Mouse (Mus musculus) midbrain, embryonic 14.5 days (tissue): ENCODE measurements around the gene Fam98c. TPM values are rescaled to one million over a fixed set of nuclear protein-coding genes. Genes with fewer than 3 reads are reported as not detected.
A peak's percentile ranks its signal among the peaks of the same experiment; 100 is the strongest.

Source experiments
- ATAC-seq: fragments of 200-750 bp; cut with Nextera tagmentation; 2 replicates; pipeline ENCODE4 v1.8.0; 2017; ENCODE audit warnings: moderate number of reproducible peaks, moderate library complexity; ENCODE audit not compliant: low FRiP score, low TSS enrichment
- DNase-seq: peaks from one replicate; pipeline ENCODE4 v3.0.0-alpha.2; 2015
- H3K27ac ChIP-seq: fragments of 300-500 bp; sonication (generic); replicated peaks from 2 replicates; pipeline ENCODE4 v1.5.1; 2014; ENCODE audit warnings: mild to moderate bottlenecking, low read depth, low read length, moderate library complexity
- H3K27me3 ChIP-seq: fragments of 300-500 bp; sonication (generic); 2 replicates; pipeline ENCODE4 v1.6.1; 2014; ENCODE audit warnings: low read length, control low read depth, mixed read lengths; ENCODE audit not compliant: control insufficient read depth, insufficient read depth
- H3K36me3 ChIP-seq: fragments of 300-500 bp; sonication (generic); 2 replicates; pipeline ENCODE4 v1.6.1; 2014; ENCODE audit warnings: low read length, control low read depth; ENCODE audit not compliant: control insufficient read depth, insufficient read depth
- H3K4me1 ChIP-seq: fragments of 300-500 bp; sonication (generic); 2 replicates; pipeline ENCODE4 v1.6.1; 2014; ENCODE audit warnings: mild to moderate bottlenecking, antibody characterized with exemption, low read length, control low read depth; ENCODE audit not compliant: control insufficient read depth, insufficient read depth
- H3K4me2 ChIP-seq: fragments of 300-500 bp; sonication (generic); 2 replicates; pipeline ENCODE4 v1.6.1; 2014; ENCODE audit warnings: mild to moderate bottlenecking, low read length, moderate library complexity
- H3K4me3 ChIP-seq: fragments of 300-500 bp; sonication (generic); replicated peaks from 2 replicates; pipeline ENCODE4 v1.5.1; 2014; ENCODE audit warnings: low read depth, low read length
- H3K9ac ChIP-seq: fragments of 300-500 bp; sonication (generic); replicated peaks from 2 replicates; pipeline ENCODE4 v1.6.1; 2014; ENCODE audit warnings: mild to moderate bottlenecking, low read length, moderate library complexity
- H3K9me3 ChIP-seq: fragments of 300-500 bp; sonication (generic); 2 replicates; pipeline ENCODE4 v1.6.1; 2016; ENCODE audit warnings: low read length, control low read depth, mixed read lengths; ENCODE audit not compliant: control insufficient read depth
- WGBS: fragments of 180-500 bp; shearing (Covaris S2); extraction: QIAGEN DNeasy Blood & Tissue Kit; methylation state at CpG from one replicate; pipeline ENCODE4 v1.1.7; 2014; 5-methylcytosine and 5-hydroxymethylcytosine counted together
- polyA plus RNA-seq: library from polyadenylated mRNA; unstranded; fragments of >200 nt; fragmentation: Nextera tagmentation; extraction: Ambion mirVana; gene quantifications from 2 replicates; pipeline ENCODE4 v1.2.1, GENCODE M21; 2014

The Fam98c gene
- polyA plus RNA-seq, 1 experiment from 2014 or later, result 17.7 TPM

DNA sequence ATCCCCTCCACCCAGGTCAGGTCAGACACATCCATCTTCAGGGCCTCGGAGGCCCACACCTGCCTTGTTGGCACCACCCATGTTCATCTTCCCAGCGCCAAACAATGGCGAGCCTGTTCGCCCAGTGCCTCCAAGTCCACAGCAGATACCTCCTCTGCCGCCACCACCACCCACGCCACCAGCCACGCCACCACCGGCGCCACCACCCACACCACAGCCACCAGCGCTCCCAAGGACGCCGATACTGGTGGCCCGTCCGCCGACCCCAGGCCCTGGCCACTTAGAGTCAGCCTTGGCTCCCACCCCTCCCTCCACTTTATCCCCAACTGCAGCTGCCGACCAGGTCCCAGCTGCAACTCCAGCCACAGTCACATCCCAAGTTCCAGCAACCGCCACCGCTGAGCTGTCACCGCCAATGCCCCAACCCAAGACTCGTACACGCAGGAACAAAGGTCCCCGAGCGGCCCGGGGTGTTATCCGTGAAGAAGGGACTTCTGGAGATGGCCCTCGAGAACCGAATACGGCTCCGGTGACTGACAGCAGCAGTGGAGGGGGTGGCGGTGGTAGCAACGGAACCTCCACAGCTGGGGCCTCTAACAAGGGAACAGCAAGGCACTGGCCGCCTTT lies 16.5 kb upstream of the Fam98c start:
- WGBS, result 32% methylated on average over 32 of the region's 32 CpGs
- H3K36me3 ChIP-seq, result peaks cover 47% of the 10 kb centered on the region
- peaks cover 25% of the 10 kb centered on the region for H3K4me1 ChIP-seq
- H3K9ac ChIP-seq, result no peak overlapping the region
- H3K4me2 ChIP-seq, result no peak overlapping the region
- no peak for ATAC-seq
- no peak overlapping the region for H3K27ac ChIP-seq
- H3K4me3 ChIP-seq, result no peak overlapping the region
- no peak for DNase-seq
- peaks cover 37% of the 10 kb centered on the region for H3K27me3 ChIP-seq
- no peaks in the 10 kb centered on the region for H3K9me3 ChIP-seq

DNA sequence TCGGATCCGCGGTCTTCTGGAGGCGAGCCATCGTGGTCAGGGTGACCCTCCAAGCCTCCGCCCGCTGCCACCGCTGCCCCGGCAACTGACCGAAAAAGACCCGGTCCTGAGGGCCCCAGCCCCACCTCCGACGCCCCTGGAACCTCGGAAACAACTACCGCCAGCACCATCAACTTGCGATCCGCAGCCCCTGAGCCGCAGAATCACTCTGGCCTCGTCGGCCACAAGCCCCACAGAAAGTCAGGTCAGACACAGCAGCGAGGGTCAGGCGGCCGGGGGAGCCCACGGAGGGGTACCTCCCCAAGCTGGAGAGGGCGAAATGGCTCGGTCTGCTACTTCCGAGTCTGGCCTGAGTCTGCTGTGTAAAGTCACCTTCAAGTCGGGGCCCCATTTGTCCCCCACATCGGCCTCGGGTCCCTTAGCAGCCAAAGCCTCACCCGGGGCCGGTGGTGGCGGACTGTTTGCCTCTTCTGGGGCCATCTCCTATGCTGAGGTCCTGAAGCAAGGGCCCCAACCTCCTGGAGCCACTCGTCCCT lies 15.6 kb upstream of the Fam98c start:
- DNase-seq (peak; percentile 20), ATAC-seq (no peak)
- no peak overlapping the region for H3K27ac ChIP-seq
- peaks cover 40% of the 10 kb centered on the region for H3K36me3 ChIP-seq
- peak overlapping the region; percentile 71 for H3K4me2 ChIP-seq
- H3K9ac ChIP-seq, result peak overlapping the region; percentile 26; the same call in 1 of the 2 replicates
- H3K4me1 ChIP-seq, result peaks cover 25% of the 10 kb centered on the region
- H3K9me3 ChIP-seq, result no peaks in the 10 kb centered on the region
- WGBS, result 5% methylated on average over 34 of the region's 34 CpGs
- peaks cover 37% of the 10 kb centered on the region for H3K27me3 ChIP-seq
- peak overlapping the region; percentile 70 for H3K4me3 ChIP-seq

- Histone ChIP-seq H3K4me1 (peaks cover 25% of the 10 kb centered on the region), H3K27me3 (peaks cover 37% of the 10 kb centered on the region), H3K9ac (peak overlapping the region; percentile 26; the same call in 1 of the 2 replicates), H3K36me3 (peaks cover 33% of the 10 kb centered on the region), H3K4me3 (peak overlapping the region; percentile 70), H3K9me3 (no peaks in the 10 kb centered on the region), H3K4me2 (peak overlapping the region; percentile 71), H3K27ac (no peak overlapping the region)
- WGBS, result 1% methylated on average over 43 of the region's 43 CpGs
- ATAC-seq, result no peak
- peak; percentile 25 for DNase-seq
Observed at GRCm38 (mm10) chr7:29170755-29171561, 14.9 kb upstream of the Fam98c start.

- Histone ChIP-seq H3K27ac (peak within 1 kb of the TSS; percentile 92), H3K4me3 (peak within 1 kb of the TSS; percentile 70), H3K27me3 (peaks cover 37% of the 10 kb centered on the region), H3K4me2 (peak within 1 kb of the TSS; percentile 71), H3K4me1 (peaks cover 25% of the 10 kb centered on the region), H3K36me3 (peaks cover 26% of the 10 kb centered on the region), H3K9me3 (no peaks in the 10 kb centered on the region), H3K9ac (peak within 1 kb of the TSS; percentile 70)
- ATAC-seq, result peak; percentile 38
- peak; percentile 74 for DNase-seq
- WGBS, result under 1% methylated on average over 30 of the region's 30 CpGs
Observed at GRCm38 (mm10) chr7:29170066-29170754, 14.2 kb upstream of the Fam98c start, which contains the start of the genes Ggn and Spred3. TSS of gene Ggn (plus strand) at chr7:29170210. TSS of gene Spred3 (minus strand) at chr7:29170411.

- H3K27me3 ChIP-seq, result peaks cover 37% of the 10 kb centered on the region
- H3K9ac ChIP-seq, result peak overlapping the region; percentile 70
Observed at GRCm38 (mm10) chr7:29169231-29170065, 13.4 kb upstream of the Fam98c start.

GRCm38 (mm10) chr7:29168791-29169230 lies 12.8 kb upstream of the Fam98c start:
- H3K27ac ChIP-seq, result peak overlapping the region; percentile 92
- H3K27me3 ChIP-seq, result peaks cover 32% of the 10 kb centered on the region
- H3K4me1 ChIP-seq, result peaks cover 25% of the 10 kb centered on the region
- H3K9me3 ChIP-seq, result no peaks in the 10 kb centered on the region
- 1% methylated on average over 14 of the region's 14 CpGs for WGBS
- peak; percentile 16; the same call in 1 of the 2 replicates for ATAC-seq
- peak; percentile 85 for DNase-seq
- peak overlapping the region; percentile 71 for H3K4me2 ChIP-seq
- H3K36me3 ChIP-seq, result peaks cover 12% of the 10 kb centered on the region
- peak overlapping the region; percentile 70 for H3K4me3 ChIP-seq
- H3K9ac ChIP-seq, result peak overlapping the region; percentile 70

More at GRCm38 (mm10) chr7:29169231-29170065, 13.4 kb upstream of the Fam98c start:
- DNase-seq (peak; percentile 92), ATAC-seq (peak; percentile 81)
- H3K4me2 ChIP-seq, result peak overlapping the region; percentile 71
- H3K4me3 ChIP-seq, result peak overlapping the region; percentile 70
- 1% methylated on average over 34 of the region's 39 CpGs for WGBS
- peaks cover 18% of the 10 kb centered on the region for H3K36me3 ChIP-seq
- no peaks in the 10 kb centered on the region for H3K9me3 ChIP-seq
- H3K4me1 ChIP-seq, result peaks cover 25% of the 10 kb centered on the region
- H3K27ac ChIP-seq, result peak overlapping the region; percentile 92

DNA sequence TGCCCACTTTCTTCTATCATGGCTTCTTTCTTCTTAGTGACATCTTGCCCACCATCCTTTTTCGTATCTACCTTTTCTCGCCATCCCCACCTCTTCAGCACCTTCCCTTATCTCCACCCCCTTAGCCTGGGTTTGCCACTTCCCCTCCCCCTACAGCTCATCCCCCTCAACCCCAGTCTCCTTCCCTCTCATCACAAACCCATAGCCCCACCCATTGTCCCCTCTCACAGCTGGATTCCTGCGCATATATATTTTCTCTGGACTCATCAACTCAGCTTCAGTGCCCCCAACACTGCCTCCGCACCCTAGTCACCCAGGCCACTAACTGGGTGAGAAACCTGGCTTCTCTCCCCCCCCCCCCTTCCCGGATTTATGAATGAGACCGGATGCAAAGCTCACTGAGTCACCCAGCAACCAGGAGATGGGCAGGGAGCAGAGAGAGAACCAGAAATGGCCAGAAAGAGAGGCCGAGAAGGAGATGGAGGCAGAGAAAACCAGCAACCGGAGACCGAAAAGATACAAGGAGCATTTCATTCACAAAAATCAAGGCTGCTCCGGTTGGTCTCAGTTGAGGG lies 12.2 kb upstream of the Fam98c start:
- Histone ChIP-seq H3K4me1 (peaks cover 25% of the 10 kb centered on the region), H3K27me3 (peaks cover 26% of the 10 kb centered on the region), H3K9ac (peak overlapping the region; percentile 70), H3K27ac (peak overlapping the region; percentile 92), H3K4me2 (peak overlapping the region; percentile 71), H3K36me3 (peaks cover 6% of the 10 kb centered on the region; the same call in 1 of the 2 replicates), H3K4me3 (peak overlapping the region; percentile 70), H3K9me3 (no peaks in the 10 kb centered on the region)
- under 1% methylated on average over 10 of the region's 10 CpGs for WGBS
- ATAC-seq, result no peak
- DNase-seq, result no peak
